Mouse (Mus musculus) stomach, postnatal 0 days (tissue): ENCODE measurements around the gene Traf6. TPM values are rescaled to one million over a fixed set of nuclear protein-coding genes. Genes with fewer than 3 reads are reported as not detected.

ENCODE experiments used
- ATAC-seq: fragments of 200-750 bp; cut with Nextera tagmentation; 2 replicates; pipeline ENCODE4 v1.8.0; 2017; ENCODE audit not compliant: low FRiP score, low TSS enrichment
- DNase-seq: peaks from one replicate; pipeline ENCODE4 v3.0.0-alpha.2; 2016; ENCODE audit warnings: low spot score
- H3K27ac ChIP-seq: fragments of 300-500 bp; sonication (generic); replicated peaks from 2 replicates; pipeline ENCODE4 v1.5.1; 2014; ENCODE audit warnings: mild to moderate bottlenecking, control low read depth
- H3K27me3 ChIP-seq: fragments of 300-500 bp; sonication (generic); 2 replicates; pipeline ENCODE4 v1.6.1; 2014; ENCODE audit warnings: low read length; ENCODE audit not compliant: control insufficient read depth, insufficient read depth
- H3K36me3 ChIP-seq: fragments of 300-500 bp; sonication (generic); 2 replicates; pipeline ENCODE4 v1.6.1; 2014; ENCODE audit warnings: low read length, mixed read lengths; ENCODE audit not compliant: control insufficient read depth, insufficient read depth
- H3K4me1 ChIP-seq: fragments of 300-500 bp; sonication (generic); replicated peaks from 2 replicates; pipeline ENCODE4 v1.6.1; 2014; ENCODE audit warnings: antibody characterized with exemption; ENCODE audit not compliant: control insufficient read depth, insufficient read depth
- H3K4me2 ChIP-seq: fragments of 300-500 bp; sonication (generic); replicated peaks from 2 replicates; pipeline ENCODE4 v1.6.1; 2014; ENCODE audit warnings: low read depth, mild to moderate bottlenecking, control low read depth, moderate library complexity
- H3K4me3 ChIP-seq: fragments of 300-500 bp; sonication (generic); 2 replicates; pipeline ENCODE4 v1.5.1; 2014; ENCODE audit warnings: low read depth, low read length, control low read depth
- H3K9ac ChIP-seq: fragments of 300-500 bp; sonication (generic); 2 replicates; pipeline ENCODE4 v1.6.1; 2014; ENCODE audit warnings: mild to moderate bottlenecking, low read length, control low read depth, mixed read lengths
- H3K9me3 ChIP-seq: fragments of 300-500 bp; sonication (generic); 2 replicates; pipeline ENCODE4 v1.6.1; 2016; ENCODE audit warnings: low read length; ENCODE audit not compliant: control insufficient read depth
- CTCF ChIP-seq: IDR thresholded peaks from 2 replicates; pipeline ENCODE4 v1.5.1; 2016; ENCODE audit warnings: antibody characterized with exemption, low read depth, mild to moderate bottlenecking, moderate library complexity
- EP300 ChIP-seq: optimal IDR thresholded peaks from 2 replicates; pipeline ENCODE3; 2016; ENCODE audit warnings: antibody characterized with exemption
- WGBS: fragments of 180-500 bp; shearing (Covaris S2); extraction: QIAGEN DNeasy Blood & Tissue Kit; methylation state at CpG from one replicate; pipeline ENCODE4 v1.1.7; 2014; 5-methylcytosine and 5-hydroxymethylcytosine counted together
- polyA plus RNA-seq: library from polyadenylated mRNA; unstranded; fragments of >200 nt; fragmentation: Nextera tagmentation; extraction: Ambion mirVana; gene quantifications from 2 replicates; pipeline ENCODE4 v1.2.1, GENCODE M21; 2015

Gene Traf6
- polyA plus RNA-seq, 1 experiment from 2014 or later: 4.5 TPM

- 38% methylated on average over 5 of the region's 5 CpGs for WGBS
- Histone ChIP-seq H3K4me2 (no peak overlapping the region), H3K4me1 (no peaks in the 10 kb centered on the region), H3K9me3 (no peaks in the 10 kb centered on the region), H3K27ac (no peak overlapping the region), H3K27me3 (no peaks in the 10 kb centered on the region), H3K9ac (no peak overlapping the region), H3K36me3 (no peaks in the 10 kb centered on the region), H3K4me3 (no peak overlapping the region)
- ATAC-seq (no peak), DNase-seq (no peak)
- TF ChIP-seq CTCF (peak; percentile 71), EP300 (no peak)
Observed at GRCm38 (mm10) chr2:101705941-101706485, 27.8 kb downstream of the Traf6 start.

GRCm38 (mm10) chr2:101711608-101712007, 33.4 kb downstream of the Traf6 start:
- Histone ChIP-seq H3K27ac (no peak overlapping the region), H3K4me2 (no peak overlapping the region), H3K9ac (no peak overlapping the region), H3K27me3 (no peaks in the 10 kb centered on the region), H3K36me3 (no peaks in the 10 kb centered on the region), H3K4me1 (no peaks in the 10 kb centered on the region), H3K9me3 (no peaks in the 10 kb centered on the region), H3K4me3 (no peak overlapping the region)
- 84% methylated on average over 3 of the region's 3 CpGs for WGBS
- DNase-seq (no peak), ATAC-seq (no peak)
- TF ChIP-seq CTCF: no peak
- no peak for TF ChIP-seq EP300

GRCm38 (mm10) chr2:101715650-101716323, 37.6 kb downstream of the Traf6 start:
- no peak overlapping the region for H3K9ac ChIP-seq
- no peaks in the 10 kb centered on the region for H3K9me3 ChIP-seq
- ATAC-seq (no peak), DNase-seq (peak; percentile 52)
- H3K27me3 ChIP-seq: no peaks in the 10 kb centered on the region
- TF ChIP-seq EP300: no peak
- TF ChIP-seq CTCF: peak; percentile 72
- WGBS: 66% methylated on average over 8 of the region's 8 CpGs
- H3K4me3 ChIP-seq: no peak overlapping the region
- H3K27ac ChIP-seq: no peak overlapping the region
- H3K36me3 ChIP-seq: no peaks in the 10 kb centered on the region
- H3K4me1 ChIP-seq: no peaks in the 10 kb centered on the region
- no peak overlapping the region for H3K4me2 ChIP-seq

- 94% methylated on average over 13 of the region's 13 CpGs for WGBS
- no peak overlapping the region for H3K27ac ChIP-seq
- no peak overlapping the region for H3K4me2 ChIP-seq
- H3K9ac ChIP-seq: no peak overlapping the region
- no peak for TF ChIP-seq EP300
- no peak for TF ChIP-seq CTCF
- no peaks in the 10 kb centered on the region for H3K36me3 ChIP-seq
- H3K27me3 ChIP-seq: no peaks in the 10 kb centered on the region
- no peak overlapping the region for H3K4me3 ChIP-seq
- no peaks in the 10 kb centered on the region for H3K9me3 ChIP-seq
- ATAC-seq (no peak), DNase-seq (no peak)
- H3K4me1 ChIP-seq: no peaks in the 10 kb centered on the region
Observed at GRCm38 (mm10) chr2:101717162-101717561, 38.9 kb downstream of the Traf6 start.

- ATAC-seq: no peak
- Histone ChIP-seq H3K36me3 (no peaks in the 10 kb centered on the region), H3K4me2 (no peak overlapping the region), H3K9ac (no peak overlapping the region), H3K9me3 (no peaks in the 10 kb centered on the region), H3K4me1 (no peaks in the 10 kb centered on the region), H3K27me3 (no peaks in the 10 kb centered on the region), H3K27ac (no peak overlapping the region), H3K4me3 (no peak overlapping the region)
- WGBS: 89% methylated on average over 4 of the region's 4 CpGs
- TF ChIP-seq EP300 (no peak), CTCF (no peak)
- no peak for DNase-seq
Observed at GRCm38 (mm10) chr2:101721835-101722234, 43.6 kb downstream of the Traf6 start.
